Mouse (Mus musculus): ENCODE data around the gene Tap2.

- TF ChIP-seq EP300 (IDR thresholded peaks at IDR 0.05; ENCODE audit: low read depth) (no peak), CTCF (IDR thresholded peaks at IDR 0.05; ENCODE audit: low read depth) (no peak)
Observed at GRCm38 (mm10) chr17:34183564-34184219, 19.6 kb upstream of the Tap2 start.

Measured in liver, embryonic 14.5 days (tissue).